Mouse (Mus musculus) adrenal gland, postnatal 4 days (tissue): ENCODE measurements at regions not wholly inside any gene's neighbourhood (a gene's known extent, or its start where the extent isn't known, plus 50 kb on each side); places are given as distances from the start of the nearest gene placed in this dataset.

ENCODE experiments used
- DNase-seq, 2 experiments: peaks; one replicate each; pipeline ENCODE4 v3.0.0; 2021 to 2022; ENCODE audit warnings: low spot score in 2 of 2, mixed read lengths in 2 of 2

- no peak for DNase-seq
Measured at GRCm38 (mm10) chr3:150752787-150753186, 684.9 kb upstream of the Adgrl4 start.

GRCm38 (mm10) chr3:150759854-150760253 is 677.8 kb upstream of the Adgrl4 start:
- DNase-seq = no peak

- DNase-seq = no peak
Measured at GRCm38 (mm10) chr3:150784576-150784975, 653.1 kb upstream of the Adgrl4 start.

GRCm38 (mm10) chr3:150817807-150818206 is 619.9 kb upstream of the Adgrl4 start:
- DNase-seq = no peak

- no peak for DNase-seq
Measured at GRCm38 (mm10) chr3:150819369-150819768, 618.3 kb upstream of the Adgrl4 start.

- DNase-seq = no peak
Measured at GRCm38 (mm10) chr3:150820039-150820438, 617.6 kb upstream of the Adgrl4 start.

GRCm38 (mm10) chr3:150846029-150846428 is 591.7 kb upstream of the Adgrl4 start:
- no peak for DNase-seq

- DNase-seq = no peak
Measured at GRCm38 (mm10) chr3:150852107-150852506, 585.6 kb upstream of the Adgrl4 start.

- no peak for DNase-seq
Measured at GRCm38 (mm10) chr3:150896668-150897067, 541.0 kb upstream of the Adgrl4 start.

- no peak for DNase-seq
Measured at GRCm38 (mm10) chr3:150910091-150910490, 527.6 kb upstream of the Adgrl4 start.

GRCm38 (mm10) chr3:150954897-150955296 is 482.8 kb upstream of the Adgrl4 start:
- DNase-seq = no peak

- DNase-seq = no peak
Measured at GRCm38 (mm10) chr3:150999652-151000051, 438.0 kb upstream of the Adgrl4 start.

- no peak for DNase-seq
Measured at GRCm38 (mm10) chr3:151000217-151000616, 437.5 kb upstream of the Adgrl4 start.

GRCm38 (mm10) chr3:151001881-151002412 is 435.7 kb upstream of the Adgrl4 start:
- no peak for DNase-seq

GRCm38 (mm10) chr3:151003524-151003923 is 434.2 kb upstream of the Adgrl4 start:
- no peak for DNase-seq

- DNase-seq = no peak
Measured at GRCm38 (mm10) chr3:151003990-151004389, 433.7 kb upstream of the Adgrl4 start.

- no peak for DNase-seq
Measured at GRCm38 (mm10) chr3:151020014-151020413, 417.7 kb upstream of the Adgrl4 start.

- no peak for DNase-seq
Measured at GRCm38 (mm10) chr3:151057491-151057890, 380.2 kb upstream of the Adgrl4 start.

GRCm38 (mm10) chr3:151072322-151072721 is 365.4 kb upstream of the Adgrl4 start:
- DNase-seq = no peak

- no peak for DNase-seq
Measured at GRCm38 (mm10) chr3:151116831-151117230, 320.9 kb upstream of the Adgrl4 start.

GRCm38 (mm10) chr3:151117583-151118041 is 320.1 kb upstream of the Adgrl4 start:
- no peak for DNase-seq

GRCm38 (mm10) chr3:151124131-151124530 is 313.6 kb upstream of the Adgrl4 start:
- DNase-seq = no peak

- no peak for DNase-seq
Measured at GRCm38 (mm10) chr3:151146889-151147288, 290.8 kb upstream of the Adgrl4 start.

GRCm38 (mm10) chr3:151153340-151153739 is 284.3 kb upstream of the Adgrl4 start:
- no peak for DNase-seq
